Comparison of ENCODE assay signal across 28 mouse cellular contexts in the genomic region with DNA sequence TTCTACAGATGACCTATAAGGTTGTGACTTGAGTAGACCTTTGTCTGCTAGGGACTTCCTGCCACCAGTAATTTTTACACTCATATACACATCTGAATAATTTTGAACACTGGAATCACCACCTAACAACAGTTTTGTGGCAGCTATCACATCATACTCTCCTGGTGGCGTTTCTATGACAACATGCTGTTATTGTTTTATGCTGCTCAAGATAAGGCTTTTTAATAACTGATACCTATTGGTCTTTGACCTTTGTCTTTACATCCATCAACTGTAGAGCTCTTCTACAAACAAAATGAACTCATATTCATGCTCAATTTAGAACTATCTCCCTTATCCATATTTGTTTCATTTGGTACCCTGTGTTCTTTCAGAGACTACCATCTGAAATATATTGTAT.
"Had no signal": no experiment of that assay in that cellular context is flagged by ENCODE, and none has a peak within 500 bp of the region (broad histone marks: within the 10 kb centered on the region; RNA-seq: fewer than 3 reads in every experiment).

No protein-coding gene starts in this region.

- H3K9ac ChIP-seq: embryonic facial prominence, embryonic 12.5 days; embryonic facial prominence, embryonic 13.5 days; embryonic facial prominence, embryonic 15.5 days; forebrain, embryonic 12.5 days; forebrain, embryonic 13.5 days; forebrain, embryonic 15.5 days; forebrain, postnatal 0 days had no signal

- H3K27me3 ChIP-seq: embryonic facial prominence, embryonic 12.5 days; embryonic facial prominence, embryonic 13.5 days; embryonic facial prominence, embryonic 15.5 days; forebrain, embryonic 12.5 days; forebrain, embryonic 13.5 days; forebrain, embryonic 15.5 days had no signal

- H3K4me3 ChIP-seq: embryonic facial prominence, embryonic 10.5 days; embryonic facial prominence, embryonic 12.5 days; embryonic facial prominence, embryonic 13.5 days; embryonic facial prominence, embryonic 15.5 days; erythroblast, embryonic 14.5 days; forebrain, embryonic 10.5 days; forebrain, embryonic 12.5 days; forebrain, embryonic 13.5 days; forebrain, embryonic 15.5 days; gastrocnemius, adult 2 months; heart, adult 2 months had no signal

- H3K36me3 ChIP-seq: embryonic facial prominence, embryonic 10.5 days; embryonic facial prominence, embryonic 12.5 days; embryonic facial prominence, embryonic 13.5 days; embryonic facial prominence, embryonic 15.5 days; forebrain, embryonic 10.5 days; forebrain, embryonic 12.5 days; forebrain, embryonic 15.5 days had no signal

- H3K9me3 ChIP-seq: embryonic facial prominence, embryonic 10.5 days; embryonic facial prominence, embryonic 12.5 days; embryonic facial prominence, embryonic 13.5 days; embryonic facial prominence, embryonic 15.5 days; forebrain, embryonic 10.5 days; forebrain, embryonic 12.5 days; forebrain, embryonic 13.5 days; forebrain, embryonic 15.5 days had no signal

- DNase-seq: cerebellum, adult 8-10 months; cerebellum, adult 9-10 months; cerebellum, adult 9-11 months; cerebellum, postnatal 10 days; cerebellum, postnatal 14 days; cerebellum, postnatal 25 days; cerebellum, postnatal 36 days; embryo, embryonic 11 days; forebrain, postnatal 0 days; gastrocnemius, adult 2 months; gastrocnemius, postnatal 10 days; gastrocnemius, postnatal 14 days; gastrocnemius, postnatal 25 days; gastrocnemius, postnatal 36 days; heart, adult 11 months; heart, adult 18-20 months; heart, adult 2 months had no signal

- H3K4me1 ChIP-seq: embryonic facial prominence, embryonic 10.5 days; embryonic facial prominence, embryonic 12.5 days; embryonic facial prominence, embryonic 13.5 days; embryonic facial prominence, embryonic 15.5 days; forebrain, embryonic 10.5 days; forebrain, embryonic 12.5 days; forebrain, embryonic 13.5 days; forebrain, embryonic 15.5 days had no signal

- H3K27ac ChIP-seq: embryonic facial prominence, embryonic 10.5 days; embryonic facial prominence, embryonic 12.5 days; embryonic facial prominence, embryonic 13.5 days; embryonic facial prominence, embryonic 15.5 days; forebrain, embryonic 10.5 days; forebrain, embryonic 12.5 days; forebrain, embryonic 13.5 days; forebrain, embryonic 15.5 days; gastrocnemius, adult 2 months; heart, adult 2 months had no signal

- H3K4me2 ChIP-seq: embryonic facial prominence, embryonic 12.5 days; embryonic facial prominence, embryonic 13.5 days; embryonic facial prominence, embryonic 15.5 days; forebrain, embryonic 12.5 days; forebrain, embryonic 13.5 days; forebrain, embryonic 15.5 days had no signal

- ATAC-seq: forebrain, embryonic 13.5 days; forebrain, embryonic 14.5 days; forebrain, embryonic 15.5 days; forebrain, embryonic 16.5 days; forebrain, postnatal 0 days had no signal
